Mouse (Mus musculus): Measurements from ENCODE around the gene St8sia4.

GRCm38 (mm10) chr1:95674052-95674451 lies 6.7 kb upstream of the St8sia4 start:
- TF ChIP-seq CTCF (IDR thresholded peaks at IDR 0.05; ENCODE audit: insufficient read depth, low read depth, low read length) (no peak), POLR2A (IDR thresholded peaks at IDR 0.05; ENCODE audit: insufficient read depth, low read depth, low read length) (no peak)
